Mouse (Mus musculus): ENCODE measurements at regions not wholly inside any gene's neighbourhood (a gene's known extent, or its start where the extent isn't known, plus 50 kb on each side); places are given as distances from the start of the nearest gene placed in this dataset.
A peak's percentile ranks its signal among the peaks of the same experiment; 100 is the strongest.

- DNase-seq: no peak
These were observed 59.9 kb downstream of the S1pr1 start for GRCm38 (mm10) chr3:115655020-115655419.

GRCm38 (mm10) chr3:115652236-115652635, 62.6 kb downstream of the S1pr1 start:
- no peak for DNase-seq

DNA sequence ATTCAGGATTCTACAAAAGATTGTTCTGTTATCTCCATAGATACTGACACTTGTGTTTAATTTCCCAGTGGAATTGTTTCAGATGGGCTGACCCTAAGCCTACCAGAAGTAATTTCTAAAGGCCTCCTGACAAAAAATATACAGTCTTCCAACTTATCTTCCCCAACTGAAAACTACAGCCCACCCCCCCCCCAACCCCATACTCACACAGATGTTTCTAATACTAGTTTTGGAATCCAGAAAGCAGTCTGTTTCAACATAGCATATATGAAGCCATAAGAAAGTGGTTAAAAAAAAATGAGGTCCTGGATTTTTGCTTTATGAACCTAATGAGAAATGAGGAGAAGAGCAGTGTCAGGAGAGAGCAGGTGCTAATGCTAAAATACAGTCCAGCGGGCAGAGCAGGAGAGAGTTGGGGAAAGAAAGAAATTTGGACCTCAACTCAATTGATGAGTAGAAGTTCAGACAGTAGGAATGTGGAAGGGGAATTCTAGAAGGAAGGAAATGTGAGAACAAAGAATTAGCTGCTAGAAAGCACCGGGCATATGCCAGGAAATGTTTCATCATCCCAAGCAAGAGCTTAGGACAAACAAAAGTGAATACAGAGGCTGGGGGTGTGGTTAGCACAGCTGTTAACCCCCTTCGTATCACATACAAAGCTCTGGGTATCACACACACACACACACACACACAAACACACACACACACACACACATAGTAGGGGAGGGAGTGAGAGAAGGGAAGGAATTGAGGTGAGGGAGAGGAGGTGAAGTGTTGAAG, 65.3 kb downstream of the S1pr1 start:
- no peak for DNase-seq

GRCm38 (mm10) chr3:115646993-115647392, 67.9 kb downstream of the S1pr1 start:
- DNase-seq: no peak

DNA sequence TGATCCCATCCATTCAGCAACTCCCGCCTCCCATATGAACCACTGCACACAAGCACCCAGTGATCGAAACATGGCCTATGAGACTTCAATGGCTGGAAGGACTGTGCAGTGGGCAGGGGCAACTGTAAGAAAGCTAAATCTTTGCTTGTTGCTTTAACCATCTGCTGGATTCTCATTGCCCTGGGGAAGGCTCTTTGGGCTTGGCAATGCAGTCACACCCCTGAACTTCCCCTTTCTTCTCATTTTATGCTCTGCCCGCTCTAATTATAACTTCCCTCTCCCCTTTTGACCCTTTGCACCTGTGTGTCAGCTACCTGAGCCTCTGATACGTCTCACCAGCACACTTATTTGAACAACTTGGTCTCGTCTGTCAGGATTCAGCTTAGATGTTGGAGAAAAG, 70.6 kb downstream of the S1pr1 start:
- DNase-seq: no peak

- DNase-seq: peak; percentile 62
These were observed 72.0 kb downstream of the S1pr1 start for GRCm38 (mm10) chr3:115642846-115643260.

GRCm38 (mm10) chr3:115642001-115642845, 72.6 kb downstream of the S1pr1 start:
- no peak for DNase-seq

- no peak for DNase-seq
These were observed 73.5 kb downstream of the S1pr1 start for GRCm38 (mm10) chr3:115641411-115641810.

DNA sequence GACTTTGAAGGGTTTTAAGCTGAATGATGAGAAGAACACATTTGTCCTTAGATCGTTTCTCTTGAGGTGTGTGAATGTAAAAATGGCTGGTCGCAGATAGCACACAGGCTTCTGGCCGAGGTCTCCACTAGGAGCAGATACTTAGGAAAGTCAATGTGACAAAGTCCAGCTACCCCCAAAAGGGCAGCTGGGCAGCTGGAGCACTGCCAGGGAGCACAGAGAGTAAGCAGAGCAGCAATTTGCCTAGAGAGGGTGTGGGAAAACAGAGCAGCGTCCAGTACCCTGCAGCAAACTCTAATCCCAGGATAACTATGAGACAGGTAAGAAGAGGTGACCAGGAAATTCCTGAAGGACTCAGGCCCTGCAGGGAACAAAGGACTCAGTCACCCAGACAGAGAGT, 79.4 kb downstream of the S1pr1 start:
- no peak for DNase-seq

DNA sequence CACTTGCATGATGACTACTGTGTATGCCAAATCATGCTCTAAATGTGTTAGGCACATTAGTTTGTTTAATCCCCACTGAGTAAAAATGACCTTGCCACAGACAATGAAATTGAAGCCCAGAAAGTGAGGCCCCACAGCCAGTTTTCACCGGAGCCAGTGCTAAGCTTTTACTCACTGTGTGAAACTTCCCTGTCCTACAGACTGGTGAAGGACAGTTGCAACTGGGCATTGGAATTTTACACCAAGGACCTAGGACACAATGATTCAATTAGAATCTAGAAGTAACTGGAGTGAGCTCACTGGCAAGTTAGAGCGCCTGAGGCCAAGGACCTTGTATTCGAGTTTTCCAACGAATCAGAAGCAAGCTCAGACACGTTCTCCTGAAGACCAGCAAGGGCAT, 79.8 kb downstream of the S1pr1 start:
- DNase-seq: no peak

GRCm38 (mm10) chr3:115632417-115632743, 82.5 kb downstream of the S1pr1 start:
- no peak for DNase-seq

DNA sequence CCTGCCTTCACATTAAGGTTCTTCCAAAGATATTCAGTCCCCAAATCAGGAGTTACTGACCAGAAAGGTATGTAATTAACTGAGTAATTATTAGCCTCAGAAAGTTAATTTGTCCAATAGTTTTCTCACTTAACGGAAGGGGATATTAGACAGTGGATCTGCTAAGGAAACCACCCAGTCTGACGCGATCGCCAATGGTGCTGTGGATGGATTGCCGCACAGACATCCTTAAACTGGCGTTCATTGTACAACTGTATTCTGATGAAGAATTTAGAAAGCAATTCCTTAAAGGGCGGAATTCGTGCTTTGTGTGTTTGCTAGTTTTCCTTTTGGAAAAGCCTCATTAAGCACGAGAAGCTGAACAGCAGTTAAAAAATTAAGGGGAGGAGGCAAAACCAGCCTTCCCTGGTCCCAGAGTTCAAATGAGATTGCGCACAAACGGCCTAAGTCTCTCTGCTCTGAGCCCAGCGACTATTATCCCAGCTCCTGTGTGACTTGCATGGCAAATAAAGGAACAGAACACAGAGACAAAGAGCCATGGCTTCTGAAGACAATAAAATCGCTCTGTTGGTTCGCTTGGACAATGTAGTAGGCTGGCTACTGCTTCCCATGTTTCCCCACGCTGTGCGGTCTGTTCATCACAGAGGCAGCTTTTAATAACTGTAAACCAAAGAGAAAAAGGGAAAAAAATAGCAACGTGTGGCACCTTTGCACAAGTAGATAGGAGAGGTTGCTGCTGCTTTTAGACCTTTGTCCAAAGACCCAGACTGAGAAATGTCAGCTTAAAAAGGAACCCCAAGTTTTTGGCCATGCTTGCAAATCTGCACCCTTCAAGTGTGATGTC, 83.1 kb downstream of the S1pr1 start:
- no peak for DNase-seq

DNA sequence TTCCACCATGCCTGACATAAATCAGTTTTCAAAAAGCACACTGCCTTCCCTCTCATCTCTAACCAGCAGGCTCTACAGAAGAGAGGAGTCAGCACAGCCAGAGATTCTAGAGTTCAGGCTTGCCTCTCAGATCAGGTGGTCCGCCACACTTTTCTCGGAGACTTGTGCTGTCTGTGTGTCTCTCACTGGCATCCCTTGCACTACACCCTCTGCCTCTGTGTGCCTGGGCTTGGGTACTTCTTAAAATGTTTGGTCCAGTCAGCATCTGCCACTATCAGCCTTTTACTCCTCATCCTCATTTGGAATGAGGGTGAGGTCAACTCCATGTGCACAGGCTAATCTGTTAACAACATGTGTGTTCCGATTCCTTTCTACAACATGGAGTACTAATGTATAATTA, 92.0 kb downstream of the S1pr1 start:
- no peak for DNase-seq

DNA sequence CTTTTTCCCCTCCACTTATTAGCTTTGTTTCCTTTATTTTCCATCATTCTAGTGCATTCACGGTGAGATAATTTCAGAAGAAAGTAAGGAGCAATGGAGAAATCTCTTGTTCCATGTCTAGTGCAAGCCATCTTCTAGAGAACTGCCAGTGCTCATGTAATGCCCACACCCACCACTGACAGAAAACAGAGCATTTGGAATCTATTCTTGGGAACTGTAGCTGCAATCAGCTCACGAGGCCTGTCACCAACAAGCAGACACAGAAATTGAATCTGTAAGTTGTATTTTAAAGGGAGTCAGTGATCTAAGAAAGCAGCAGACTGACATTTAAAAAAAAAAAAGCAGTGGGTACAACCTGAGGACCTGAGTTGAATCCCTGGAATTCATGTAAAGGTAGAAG, 92.6 kb downstream of the S1pr1 start:
- DNase-seq: no peak

GRCm38 (mm10) chr3:115619970-115620369, 94.9 kb downstream of the S1pr1 start:
- no peak for DNase-seq

DNA sequence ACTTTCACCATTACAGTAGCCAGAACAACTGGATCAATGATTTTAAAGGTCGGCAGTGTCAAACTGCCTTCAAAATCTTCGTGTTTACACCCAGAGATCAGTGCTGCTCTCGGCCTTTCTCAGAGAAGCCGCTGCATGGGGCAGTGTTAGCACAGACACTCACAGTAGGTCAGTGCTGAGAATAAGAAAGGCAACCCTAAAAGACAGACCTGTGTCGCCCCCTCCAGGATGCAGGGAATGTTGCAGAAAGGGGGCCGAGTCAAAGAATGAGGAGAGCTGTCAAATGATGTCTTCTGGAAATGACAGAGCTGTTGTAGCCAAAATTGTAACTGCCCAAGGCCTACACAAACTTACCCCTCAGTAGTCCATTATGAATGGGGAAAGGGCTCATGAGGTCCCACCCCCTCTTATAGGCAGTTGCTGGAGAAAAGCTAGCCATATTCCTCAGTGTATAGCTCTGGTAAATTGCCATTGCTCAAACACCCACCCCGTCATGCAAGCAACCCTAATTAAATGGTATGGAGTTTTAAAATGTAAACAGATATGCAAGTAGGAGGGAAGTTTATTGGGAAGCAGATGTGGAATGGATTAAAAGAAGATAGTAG, 98.8 kb downstream of the S1pr1 start:
- DNase-seq: peak; percentile 25

- DNase-seq: no peak
These were observed 102.0 kb downstream of the S1pr1 start for GRCm38 (mm10) chr3:115612859-115613258.

GRCm38 (mm10) chr3:115608087-115608486, 106.8 kb downstream of the S1pr1 start:
- DNase-seq: no peak

- no peak for DNase-seq
These were observed 110.1 kb downstream of the S1pr1 start for GRCm38 (mm10) chr3:115604734-115605279.

DNA sequence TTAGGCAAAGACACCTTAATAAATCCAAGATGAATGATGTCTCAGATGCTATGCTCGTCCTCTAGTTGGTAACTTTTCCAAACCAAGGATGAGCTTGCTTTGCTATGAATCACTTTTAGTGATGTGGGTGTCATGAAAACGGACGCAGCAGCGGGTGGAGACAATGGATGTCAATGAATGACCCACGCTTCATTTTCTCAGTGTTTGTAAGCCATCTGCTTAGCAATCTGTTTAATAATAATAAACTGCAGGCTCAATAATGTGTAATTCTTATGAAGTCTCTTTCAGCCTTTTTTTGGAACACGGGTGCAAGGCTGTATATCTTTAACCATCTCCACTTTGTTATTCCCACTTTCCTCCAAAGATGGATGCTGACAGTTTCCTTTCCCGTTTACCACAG, 110.6 kb downstream of the S1pr1 start:
- DNase-seq: no peak

- no peak for DNase-seq
These were observed 111.1 kb downstream of the S1pr1 start for GRCm38 (mm10) chr3:115603803-115604202.

GRCm38 (mm10) chr3:115599281-115599680, 115.6 kb downstream of the S1pr1 start:
- no peak for DNase-seq

- DNase-seq: peak; percentile 17
These were observed 118.3 kb downstream of the S1pr1 start for GRCm38 (mm10) chr3:115596523-115596922.
